Mouse (Mus musculus): Measurements from ENCODE around the gene Fcho2. TPM values are rescaled to one million over a fixed set of nuclear protein-coding genes. Genes with fewer than 3 reads are reported as not detected.

Fcho2 gene
- total and polyA plus RNA-seq, 3 experiments, result 3.0 to 9.0 (median 5.6) TPM

GRCm38 (mm10) chr13:98816571-98816970 lies 1.3 kb upstream of the Fcho2 start:
- Histone ChIP-seq H3K4me3 (replicated peaks in 1 of 3; ENCODE audit: low read depth in 2 of 3, low read length in 2 of 3, poor library complexity in 1 of 3) (no peak overlapping the region), H3K36me3 (replicated peaks in 1 of 2; ENCODE audit: control insufficient read depth in 1 of 2, insufficient read depth in 1 of 2, low read length in 1 of 2) (no peaks in the 10 kb centered on the region), H3K27ac (ENCODE audit: insufficient read depth, low read depth) (no peak overlapping the region), H3K4me2 (ENCODE audit: insufficient read depth, low read depth, poor library complexity, severe bottlenecking) (no peak overlapping the region), H3K27me3 (replicated peaks) (no peaks in the 10 kb centered on the region), H3K79me2 (replicated peaks; ENCODE audit: control insufficient read depth, extremely low read depth, insufficient read depth, poor library complexity, severe bottlenecking) (peaks cover 22% of the 10 kb centered on the region), H3K9me3 (replicated peaks; ENCODE audit: low read length) (no peaks in the 10 kb centered on the region), H3K4me1 (ENCODE audit: control insufficient read depth in 1 of 2, insufficient read depth in 2 of 2) (peaks cover 3 to 38% of the 10 kb centered on the region in 2 experiments; a peak in 2 of 4 replicates), H3K9ac (ENCODE audit: insufficient read depth, low read depth) (no peak overlapping the region)
- TF ChIP-seq UBTF (IDR thresholded peaks at IDR 0.05; ENCODE audit: low read depth, low read length) (no peak), MYC (IDR thresholded peaks at IDR 0.05; ENCODE audit: low read depth, low read length) (no peak), ZC3H11A (IDR thresholded peaks at IDR 0.05; ENCODE audit: low read depth, low read length) (no peak), HCFC1 (IDR thresholded peaks at IDR 0.05; ENCODE audit: low read depth, low read length) (no peak), SIN3A (IDR thresholded peaks at IDR 0.05; ENCODE audit: low read length) (no peak), RAD21 (IDR thresholded peaks at IDR 0.05; ENCODE audit: low read depth, low read length) (no peak), JUN (IDR thresholded peaks at IDR 0.05; ENCODE audit: insufficient read depth, low read depth, low read length) (no peak), TCF12 (IDR thresholded peaks at IDR 0.05; ENCODE audit: low read depth, low read length) (no peak)
- DNase-seq (ENCODE audit: extremely low read depth), result no peak
- dilution Hi-C loops (cut with MboI; ENCODE audit: extremely low pct_ligation_motif_present, extremely low pct_unique_long_range_greater_than_20kb, low sequenced_read_pairs), result no loop called here
- in situ Hi-C loops (cut with MboI; ENCODE audit: low pct_ligation_motif_present, low pct_unique_long_range_greater_than_20kb, low sequenced_read_pairs), result no loop called here

DNA sequence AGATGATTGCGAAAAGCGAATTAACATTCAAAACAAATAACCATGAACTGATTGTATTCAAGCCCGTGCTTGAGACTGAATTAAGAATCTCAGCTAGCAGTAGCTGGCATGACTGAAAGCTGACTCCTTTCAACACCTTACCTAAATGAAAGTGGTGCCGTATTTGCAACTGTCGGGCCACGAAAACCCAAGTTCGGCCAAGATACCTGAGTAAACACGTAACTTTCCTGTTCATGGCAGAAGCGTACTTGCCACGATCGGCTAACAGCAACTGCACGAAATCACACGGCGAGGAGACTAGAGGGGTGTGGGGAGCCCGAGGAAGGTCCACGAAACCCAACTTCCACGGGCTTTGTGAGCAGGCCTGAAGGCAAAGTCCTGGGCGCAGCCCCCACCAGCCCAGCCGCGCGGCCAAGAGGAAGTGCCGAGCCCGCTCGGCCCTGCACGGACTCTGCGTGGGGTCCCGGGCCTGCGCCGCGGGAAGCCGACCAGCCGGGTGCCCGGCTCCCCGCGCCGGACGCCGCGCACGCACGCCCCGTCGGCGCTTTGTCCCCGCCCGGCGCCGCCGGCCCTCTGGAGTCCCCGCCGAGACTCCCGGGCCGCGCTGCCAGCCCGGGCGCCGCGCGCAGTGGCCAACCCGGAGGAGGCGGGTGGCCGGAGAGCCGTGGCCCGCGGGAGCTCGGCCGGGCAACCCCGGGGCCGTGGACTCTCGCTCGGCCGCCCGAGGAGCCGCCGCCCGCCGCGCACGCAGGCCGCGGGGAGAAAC lies 791 bp downstream of the Fcho2 start:
- Histone ChIP-seq H3K9me3 (replicated peaks; ENCODE audit: low read length) (no peaks in the 10 kb centered on the region), H3K4me3 (replicated peaks in 1 of 3; ENCODE audit: low read depth in 2 of 3, low read length in 2 of 3, poor library complexity in 1 of 3) (peak overlapping the region; percentile 86 to 95 (median 92)), H3K27ac (ENCODE audit: insufficient read depth, low read depth) (peak overlapping the region; percentile 68), H3K9ac (ENCODE audit: insufficient read depth, low read depth) (peak overlapping the region; percentile 92), H3K4me2 (ENCODE audit: insufficient read depth, low read depth, poor library complexity, severe bottlenecking) (peak overlapping the region; percentile 89; the same call in 1 of the 2 replicates), H3K79me2 (replicated peaks; ENCODE audit: control insufficient read depth, extremely low read depth, insufficient read depth, poor library complexity, severe bottlenecking) (peaks cover 33% of the 10 kb centered on the region), H3K36me3 (replicated peaks in 1 of 2; ENCODE audit: control insufficient read depth in 1 of 2, insufficient read depth in 1 of 2, low read length in 1 of 2) (no peaks in the 10 kb centered on the region), H3K4me1 (ENCODE audit: control insufficient read depth in 1 of 2, insufficient read depth in 2 of 2) (peaks cover 3 to 41% of the 10 kb centered on the region in 2 experiments; a peak in 2 of 4 replicates), H3K27me3 (replicated peaks) (no peaks in the 10 kb centered on the region)
- peak; percentile 41 for DNase-seq (ENCODE audit: extremely low read depth)
- TF ChIP-seq NRF1 (IDR thresholded peaks at IDR 0.05; ENCODE audit: low read depth, low read length), result 0 out of 2 replicates have a peak, but pooled peaks have one; percentile 22
- TF ChIP-seq TBP (conservative IDR thresholded peaks at IDR 0.05; ENCODE audit: low read depth, low read length), result no peak
- in situ Hi-C loops (cut with MboI; ENCODE audit: low pct_ligation_motif_present, low pct_unique_long_range_greater_than_20kb, low sequenced_read_pairs) (no loop called here), dilution Hi-C loops (cut with MboI; ENCODE audit: extremely low pct_ligation_motif_present, extremely low pct_unique_long_range_greater_than_20kb, low sequenced_read_pairs) (no loop called here)

All from CH12.LX (cell line).